Mouse (Mus musculus) naive thymus-derived CD4-positive, alpha-beta T cell, adult 2 months (primary cell): ENCODE data around the gene Kcnip1.

Experiments
- DNase-seq: peaks from one replicate; pipeline ENCODE4 v3.0.0-alpha.2; 2011; ENCODE audit warnings: low read depth

Gene Kcnip1

GRCm38 (mm10) chr11:33752431-33752873 is 240.5 kb downstream of the Kcnip1 start:
- no peak for DNase-seq

GRCm38 (mm10) chr11:33751503-33751902 is 241.4 kb downstream of the Kcnip1 start:
- DNase-seq = no peak

- no peak for DNase-seq
These were observed 243.0 kb downstream of the Kcnip1 start for GRCm38 (mm10) chr11:33749979-33750378.

- no peak for DNase-seq
These were observed 243.5 kb downstream of the Kcnip1 start for GRCm38 (mm10) chr11:33749408-33749807.

GRCm38 (mm10) chr11:33748754-33749153 is 244.2 kb downstream of the Kcnip1 start:
- no peak for DNase-seq

GRCm38 (mm10) chr11:33747402-33747955 is 245.5 kb downstream of the Kcnip1 start:
- DNase-seq = no peak

- no peak for DNase-seq
These were observed 246.6 kb downstream of the Kcnip1 start for GRCm38 (mm10) chr11:33746402-33746801.

- DNase-seq = no peak
These were observed 247.1 kb downstream of the Kcnip1 start for GRCm38 (mm10) chr11:33745821-33746329.

- DNase-seq = no peak
These were observed 248.5 kb downstream of the Kcnip1 start for GRCm38 (mm10) chr11:33744429-33744828.

- no peak for DNase-seq
These were observed 252.8 kb downstream of the Kcnip1 start for GRCm38 (mm10) chr11:33740187-33740586.

GRCm38 (mm10) chr11:33736426-33736825 is 256.5 kb downstream of the Kcnip1 start:
- DNase-seq = no peak

- peak; percentile 50 for DNase-seq
These were observed 259.7 kb downstream of the Kcnip1 start for GRCm38 (mm10) chr11:33733269-33733668.

GRCm38 (mm10) chr11:33732358-33732757 is 260.6 kb downstream of the Kcnip1 start:
- no peak for DNase-seq

GRCm38 (mm10) chr11:33721297-33721696 is 271.7 kb downstream of the Kcnip1 start:
- DNase-seq = peak; percentile 63

- DNase-seq = no peak
These were observed 286.2 kb downstream of the Kcnip1 start for GRCm38 (mm10) chr11:33706777-33707176.

GRCm38 (mm10) chr11:33701958-33702459 is 290.9 kb downstream of the Kcnip1 start:
- no peak for DNase-seq

GRCm38 (mm10) chr11:33701236-33701957 is 291.6 kb downstream of the Kcnip1 start:
- DNase-seq = no peak

- peak; percentile 56 for DNase-seq
These were observed 292.2 kb downstream of the Kcnip1 start for GRCm38 (mm10) chr11:33700725-33701124.

GRCm38 (mm10) chr11:33690181-33690580 is 302.8 kb downstream of the Kcnip1 start:
- DNase-seq = no peak

- no peak for DNase-seq
These were observed 307.0 kb downstream of the Kcnip1 start for GRCm38 (mm10) chr11:33685904-33686303.

GRCm38 (mm10) chr11:33680151-33680550 is 312.8 kb downstream of the Kcnip1 start:
- no peak for DNase-seq

- no peak for DNase-seq
These were observed 322.6 kb downstream of the Kcnip1 start for GRCm38 (mm10) chr11:33670105-33670965.
